Mouse (Mus musculus): ENCODE data around the gene Plxna2.

The Plxna2 gene

DNA sequence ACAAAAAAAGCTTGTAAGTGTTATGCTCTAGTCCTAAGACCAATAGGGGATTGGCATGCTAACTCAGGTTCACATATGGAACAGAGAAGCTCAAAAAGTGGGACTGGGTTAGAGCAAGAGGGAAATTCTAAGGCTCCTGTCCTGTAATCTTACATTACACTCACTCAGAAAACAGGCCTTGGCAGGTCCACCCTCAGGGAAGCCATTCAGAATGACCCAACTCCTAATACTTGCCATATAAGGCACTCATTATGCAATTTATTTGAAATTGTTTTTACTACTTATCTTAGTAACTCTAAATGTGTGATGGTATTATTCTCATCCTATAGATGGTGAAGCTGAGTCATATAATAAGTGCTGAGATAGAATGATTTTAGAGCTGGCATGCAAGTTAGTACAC is 146.9 kb downstream of the Plxna2 start:
- DNase-seq (ENCODE audit: low spot score), result no peak

DNA sequence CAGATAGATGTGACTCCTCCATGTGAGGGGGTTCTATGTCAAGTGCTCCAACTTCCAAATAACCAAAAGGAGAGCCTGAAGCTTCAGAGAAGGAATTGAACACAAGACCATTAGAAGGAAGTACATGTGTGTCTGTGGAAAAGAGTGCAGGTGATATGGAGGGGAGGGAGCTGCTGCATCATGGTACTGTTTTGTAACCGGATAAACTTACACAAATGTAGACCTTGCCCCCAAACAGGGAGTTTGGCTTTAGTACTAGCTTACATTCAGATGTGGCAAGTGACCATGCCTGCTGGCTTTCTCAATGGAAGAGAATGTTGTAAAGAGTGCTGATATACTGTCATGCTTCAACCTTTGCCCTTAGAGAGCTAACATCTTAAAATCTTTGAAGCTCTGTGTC is 150.8 kb downstream of the Plxna2 start:
- no peak for DNase-seq (ENCODE audit: low spot score)

DNA sequence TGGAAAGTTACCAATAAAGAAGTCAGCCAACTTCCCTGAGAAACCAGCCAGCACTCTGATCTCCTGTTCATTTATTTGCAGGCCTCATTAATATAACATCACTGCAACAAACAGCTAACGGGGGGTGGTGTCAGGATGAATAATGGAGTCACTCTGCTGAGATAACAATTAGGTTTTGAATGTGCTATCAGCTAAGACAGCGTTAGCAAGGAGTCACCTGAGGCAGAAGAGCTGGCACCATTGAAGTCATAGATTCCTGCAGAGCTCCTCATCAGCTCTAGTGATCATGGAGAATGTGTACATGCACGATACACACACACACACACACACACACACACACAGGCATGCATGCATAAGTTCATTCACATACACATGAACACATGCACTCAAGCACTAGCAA is 154.0 kb downstream of the Plxna2 start:
- DNase-seq (ENCODE audit: low spot score), result no peak

DNA sequence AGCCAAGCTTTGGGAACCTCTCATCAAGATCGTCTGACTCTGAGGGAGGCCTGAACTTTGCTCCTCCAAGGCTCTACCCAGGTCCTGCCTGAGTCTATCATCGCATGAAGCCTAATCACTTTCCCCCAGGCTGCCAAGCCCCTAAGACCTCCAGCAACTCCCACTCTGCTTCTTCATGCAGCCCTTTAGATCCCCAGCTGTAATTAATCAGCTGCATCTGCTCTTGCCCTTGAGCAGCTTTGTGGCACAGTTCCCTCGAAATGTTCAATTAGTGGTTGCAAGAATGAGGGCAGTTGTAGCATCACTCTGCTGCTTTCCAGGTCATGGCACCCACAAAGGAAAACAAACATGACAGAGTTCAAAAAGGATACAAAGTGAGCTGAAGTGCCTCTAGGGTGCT is 155.9 kb downstream of the Plxna2 start:
- DNase-seq (ENCODE audit: low spot score), result no peak

DNA sequence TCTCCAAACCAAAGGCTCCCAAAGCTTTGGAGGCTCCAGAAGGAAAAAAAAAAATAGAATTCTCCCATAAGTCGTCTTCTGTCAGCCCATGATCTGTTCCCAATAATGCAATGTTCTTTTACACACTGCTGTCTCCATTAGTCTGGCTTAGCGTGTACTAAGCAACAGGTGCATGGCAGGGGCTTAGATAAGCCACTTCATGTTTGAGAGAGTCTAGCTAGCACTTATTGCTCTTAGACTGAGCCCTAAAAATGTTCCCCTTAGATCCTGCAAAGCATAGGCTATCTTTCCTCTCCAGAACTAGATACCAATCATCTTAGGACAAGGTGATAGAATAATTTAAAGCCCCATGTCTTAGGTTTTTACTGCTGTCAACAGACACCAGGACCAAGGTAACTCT is 156.3 kb downstream of the Plxna2 start:
- no peak for DNase-seq (ENCODE audit: low spot score)

DNA sequence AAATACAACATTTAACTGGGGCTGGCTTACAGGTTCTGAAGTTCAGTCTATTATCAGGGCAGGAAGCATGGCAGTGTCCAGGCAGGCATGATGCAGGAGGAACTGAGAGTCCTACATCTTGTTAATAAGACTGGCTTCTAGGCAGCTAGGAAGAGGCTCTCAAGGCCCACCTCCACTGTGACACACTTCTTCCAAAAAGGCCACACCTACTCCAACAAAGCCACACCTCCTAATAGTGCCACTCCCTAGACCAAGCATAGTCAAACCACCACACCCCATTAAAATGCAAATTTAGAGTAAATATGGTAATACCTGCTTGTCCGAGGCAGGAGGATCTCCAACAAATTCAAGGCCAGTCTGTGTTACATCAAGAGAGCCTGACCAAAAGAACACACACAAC is 156.7 kb downstream of the Plxna2 start:
- DNase-seq (ENCODE audit: low spot score), result no peak

DNA sequence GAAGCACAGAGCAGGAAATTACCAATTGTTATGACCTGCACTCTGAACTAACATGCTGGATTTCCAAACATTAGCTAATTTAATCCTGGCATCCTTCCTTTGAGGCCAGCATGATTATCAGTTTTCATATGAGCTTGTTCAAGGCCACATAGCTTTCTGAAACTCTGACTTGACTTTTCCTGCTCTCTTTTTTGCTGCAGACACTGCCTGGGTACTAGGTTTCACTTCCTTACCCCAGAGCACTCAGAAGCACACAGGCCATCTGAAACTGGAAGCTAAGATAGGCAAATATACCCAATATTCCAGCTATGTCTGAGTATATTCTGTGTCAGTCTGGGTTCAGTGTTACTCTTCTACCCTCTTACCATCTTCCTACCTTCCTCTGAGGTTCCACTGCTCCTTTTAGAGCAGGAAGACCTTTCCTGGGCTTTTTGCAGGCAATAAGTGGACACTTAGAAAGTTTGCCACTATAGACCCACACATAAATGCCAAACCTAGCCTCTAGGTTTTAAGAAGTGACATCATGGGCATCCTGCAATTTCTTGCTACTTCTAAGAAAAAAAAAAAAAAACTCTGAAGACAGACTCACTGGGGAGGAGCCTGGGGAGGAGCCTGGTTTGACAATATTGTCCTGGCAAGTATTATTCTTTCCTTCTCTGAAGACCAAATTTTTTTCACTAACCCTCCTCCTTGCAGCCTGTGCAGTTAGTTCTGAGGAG is 157.8 kb downstream of the Plxna2 start:
- DNase-seq (ENCODE audit: low spot score), result no peak

DNA sequence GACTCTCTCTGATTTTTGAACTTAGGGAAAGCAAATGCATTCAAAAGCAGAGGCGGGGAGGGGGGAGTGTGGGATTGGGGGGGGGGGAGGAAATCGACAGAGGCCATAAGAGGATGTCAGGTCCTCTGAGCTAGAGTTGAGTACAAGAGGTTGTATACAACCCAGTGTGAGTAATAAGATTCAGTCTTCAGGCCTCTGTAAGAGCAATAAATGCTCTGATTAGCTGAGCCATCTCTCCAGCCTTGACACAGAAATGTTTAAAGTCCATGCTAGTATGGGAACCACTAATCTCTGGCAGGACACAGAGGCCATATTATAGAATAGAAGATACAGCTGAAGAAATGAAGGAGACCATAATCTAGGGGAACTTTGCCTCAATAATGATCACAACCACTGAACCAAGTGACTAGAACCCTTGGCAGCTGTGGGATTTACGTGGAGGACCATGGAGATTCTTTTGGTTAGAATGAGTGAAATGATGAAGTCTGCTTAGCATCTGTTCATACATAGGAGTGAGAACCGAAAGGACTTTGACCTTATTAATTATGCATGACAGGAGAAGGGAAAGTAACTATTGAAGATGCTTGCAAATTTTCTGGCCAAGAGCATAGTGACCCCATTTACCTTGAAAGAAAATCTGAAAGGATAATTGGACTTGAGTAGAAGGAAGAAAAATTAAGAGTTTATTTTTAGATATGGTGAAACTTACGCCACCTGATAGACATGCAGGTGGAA is 158.7 kb downstream of the Plxna2 start:
- DNase-seq (ENCODE audit: low spot score), result no peak

DNA sequence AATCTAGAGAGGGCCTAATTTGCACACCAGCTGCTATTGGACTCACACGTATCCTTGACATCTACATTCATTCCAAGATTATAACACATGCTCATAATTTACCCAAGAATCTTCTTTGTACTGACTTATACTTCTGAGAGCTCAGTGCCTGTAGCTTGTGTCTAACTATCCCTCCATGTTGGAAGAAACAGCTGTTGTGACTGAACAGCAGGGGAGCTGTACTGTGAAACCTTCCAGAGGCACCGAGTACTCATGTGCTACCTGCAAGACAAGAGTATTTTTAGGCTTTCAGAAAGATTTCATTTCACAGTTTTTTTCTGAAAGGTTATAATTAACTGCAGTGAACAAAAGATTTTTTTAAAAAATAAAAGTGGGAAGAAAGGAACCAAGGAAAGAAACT is 159.6 kb downstream of the Plxna2 start:
- no peak for DNase-seq (ENCODE audit: low spot score)

DNA sequence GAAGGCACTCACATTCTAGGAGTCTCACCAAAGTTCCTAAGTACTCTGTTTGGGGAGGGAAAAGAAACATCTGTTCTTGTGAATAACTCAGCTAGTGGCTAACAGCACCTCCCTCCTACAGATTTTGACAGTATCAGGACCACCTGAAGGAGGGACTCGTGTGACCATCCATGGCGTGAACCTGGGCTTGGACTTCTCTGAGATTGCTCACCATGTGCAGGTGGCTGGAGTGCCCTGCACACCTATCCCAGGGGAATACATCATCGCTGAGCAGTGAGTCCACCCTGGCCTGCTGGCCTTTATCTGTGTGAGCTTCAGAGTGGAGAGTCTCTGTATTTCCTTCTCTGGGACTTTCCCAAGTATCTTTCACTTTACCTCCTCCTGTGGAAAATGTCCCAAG is 162.4 kb downstream of the Plxna2 start:
- no peak for DNase-seq (ENCODE audit: low spot score)

DNA sequence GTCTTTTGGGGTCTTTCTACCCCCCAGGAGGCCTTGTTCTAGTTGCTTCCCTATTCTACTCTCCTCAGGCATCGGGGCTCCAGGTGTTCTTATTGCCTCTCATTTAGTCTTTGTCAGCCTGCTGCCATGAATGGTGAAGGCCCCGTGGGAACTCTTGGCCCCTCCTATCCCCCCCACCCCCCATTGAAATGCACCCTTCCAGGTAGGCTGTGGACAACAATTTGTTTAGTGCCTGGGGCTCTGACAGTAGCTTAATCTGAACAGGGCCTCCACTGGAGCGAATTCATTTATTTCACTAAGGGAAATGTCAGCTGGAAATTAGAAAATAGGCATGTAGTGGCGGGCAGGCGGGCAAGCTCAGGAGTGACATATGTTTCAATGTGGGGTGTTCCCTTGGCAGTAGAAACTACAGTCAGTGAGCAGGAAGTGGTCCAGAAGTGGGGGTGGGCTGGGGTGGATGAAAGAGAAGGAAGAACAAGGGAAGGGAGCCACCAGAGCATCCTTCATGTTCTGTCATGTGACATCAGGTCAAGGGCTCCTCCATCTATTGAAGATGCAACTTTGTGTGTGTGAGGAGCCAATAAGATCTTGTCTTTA is 162.9 kb downstream of the Plxna2 start:
- DNase-seq (ENCODE audit: low spot score), result no peak

DNA sequence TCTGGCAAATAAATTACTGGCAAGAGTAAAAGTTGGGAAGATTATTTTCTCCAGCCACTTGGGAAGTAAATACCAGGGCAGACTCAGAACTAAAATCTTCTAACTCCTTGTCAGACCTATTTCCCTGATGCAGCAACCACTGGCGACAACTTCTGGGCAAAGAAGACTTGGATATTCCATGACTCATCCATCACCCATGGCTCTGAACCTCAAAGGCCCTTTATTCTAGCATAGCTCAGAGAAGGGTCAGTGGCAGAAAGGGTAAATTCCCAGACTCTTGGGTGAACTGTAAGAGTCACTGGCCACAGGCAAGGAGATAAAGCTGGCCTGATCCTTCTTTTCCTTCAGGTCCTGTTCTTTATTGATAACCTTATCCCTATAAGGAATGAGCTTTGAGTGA is 163.5 kb downstream of the Plxna2 start:
- no peak for DNase-seq (ENCODE audit: low spot score)

DNA sequence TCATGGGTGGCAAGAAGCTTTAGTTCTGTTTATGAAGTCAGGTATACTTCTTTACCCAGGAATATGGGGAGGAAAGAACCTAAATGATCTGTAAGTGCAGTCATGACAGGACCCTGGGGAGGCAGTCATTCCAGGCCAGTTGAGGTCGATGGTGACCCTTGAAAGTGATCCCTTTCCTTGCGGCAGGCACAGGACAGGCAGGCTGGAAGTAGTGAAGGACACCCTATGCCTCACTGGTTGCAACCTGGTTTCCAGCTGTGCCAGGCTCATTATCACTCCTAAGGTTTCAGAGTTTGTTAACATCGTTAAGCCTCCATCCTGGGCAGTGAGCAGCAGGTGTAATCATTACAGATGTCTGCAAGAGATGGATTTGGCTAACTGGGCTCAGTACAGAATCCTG is 164.3 kb downstream of the Plxna2 start:
- no peak for DNase-seq (ENCODE audit: low spot score)

DNA sequence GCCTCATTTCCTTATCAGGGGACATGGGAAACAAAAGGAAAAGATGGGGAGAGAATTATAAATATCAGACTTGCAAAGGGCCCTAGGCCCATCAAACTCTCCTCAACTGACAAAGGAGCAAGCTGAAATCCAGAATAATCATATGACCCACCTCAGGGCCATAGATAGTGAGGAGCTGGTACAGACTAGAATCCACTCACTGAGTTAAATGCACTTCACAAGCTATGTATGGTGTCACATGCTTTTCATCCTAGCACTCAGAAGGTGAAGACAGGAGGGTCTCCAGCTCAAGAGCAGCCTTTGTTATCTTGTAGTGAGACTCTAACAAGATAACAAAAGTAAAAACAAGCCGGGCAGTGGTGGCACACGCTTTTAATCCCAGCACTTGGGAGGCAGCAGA is 169.6 kb downstream of the Plxna2 start:
- no peak for DNase-seq (ENCODE audit: low spot score)

DNA sequence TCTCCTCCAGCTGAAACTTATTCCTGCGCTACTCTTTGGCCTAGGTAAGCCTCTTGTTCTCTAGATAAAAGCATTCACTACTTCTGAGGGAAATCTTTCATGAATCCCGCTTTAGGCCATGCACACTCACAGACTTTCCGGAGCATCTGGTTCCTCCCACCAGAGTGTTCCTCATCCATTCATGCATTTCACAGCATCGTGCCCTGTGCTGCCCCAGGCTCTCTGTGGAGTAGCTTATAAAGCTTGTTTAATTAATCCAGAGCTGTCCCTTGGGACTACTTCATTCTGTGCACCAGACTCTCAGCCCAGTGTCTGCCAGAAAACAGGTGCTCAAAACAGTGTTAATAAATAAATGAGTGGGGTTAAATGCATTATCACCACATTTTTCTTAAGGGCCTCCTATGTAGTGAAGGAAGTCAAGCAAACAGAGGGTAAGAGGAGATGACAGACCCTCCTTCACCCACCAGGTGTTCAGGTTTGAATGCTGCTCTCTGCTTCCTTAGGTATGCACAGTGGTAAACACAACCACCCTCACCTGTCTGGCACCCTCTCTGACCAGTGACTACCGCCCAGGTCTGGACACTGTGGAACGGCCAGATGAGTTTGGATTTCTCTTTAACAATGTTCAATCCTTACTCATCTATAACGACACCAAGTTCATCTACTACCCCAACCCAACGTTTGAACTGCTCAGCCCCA is 175.4 kb downstream of the Plxna2 start:
- no peak for DNase-seq (ENCODE audit: low spot score)

DNA sequence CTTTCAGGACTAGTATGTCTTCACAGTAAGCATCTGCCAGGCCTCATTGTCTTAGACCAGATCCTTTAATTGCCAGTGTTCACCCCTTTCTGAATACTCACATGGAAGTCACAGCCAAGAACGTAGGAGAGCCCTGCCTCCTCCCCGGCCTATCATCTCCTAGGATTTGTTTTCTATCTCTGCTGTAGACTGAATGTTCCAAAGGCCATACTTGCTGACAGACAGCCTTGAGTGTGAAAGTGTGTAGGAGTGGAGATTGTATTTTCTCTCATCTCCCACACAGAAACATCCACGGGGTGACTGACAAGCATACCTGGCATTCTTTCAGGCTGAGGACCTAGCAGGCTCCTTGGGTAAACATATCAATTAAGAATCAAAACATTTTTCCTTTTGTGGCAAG is 177.3 kb downstream of the Plxna2 start:
- DNase-seq (ENCODE audit: low spot score), result no peak

DNA sequence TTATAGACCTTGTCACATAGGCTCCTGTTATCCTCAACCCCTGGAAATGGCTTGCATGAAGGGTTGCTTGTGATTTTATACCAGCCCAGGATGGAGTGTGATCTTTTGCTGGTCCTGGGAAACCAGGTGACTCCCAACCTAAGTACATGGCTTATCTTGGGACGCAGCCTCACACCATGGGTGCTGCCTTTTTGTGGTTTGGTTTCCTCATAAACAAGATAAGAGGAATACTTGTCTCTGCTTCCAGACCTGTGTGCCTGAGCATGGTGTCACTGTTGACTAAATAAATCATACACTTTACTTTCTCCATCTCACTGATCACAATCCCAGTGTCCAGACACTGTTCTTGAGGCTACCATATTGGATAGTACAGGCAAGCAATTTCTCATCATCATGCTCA is 179.8 kb downstream of the Plxna2 start:
- DNase-seq (ENCODE audit: low spot score), result no peak

DNA sequence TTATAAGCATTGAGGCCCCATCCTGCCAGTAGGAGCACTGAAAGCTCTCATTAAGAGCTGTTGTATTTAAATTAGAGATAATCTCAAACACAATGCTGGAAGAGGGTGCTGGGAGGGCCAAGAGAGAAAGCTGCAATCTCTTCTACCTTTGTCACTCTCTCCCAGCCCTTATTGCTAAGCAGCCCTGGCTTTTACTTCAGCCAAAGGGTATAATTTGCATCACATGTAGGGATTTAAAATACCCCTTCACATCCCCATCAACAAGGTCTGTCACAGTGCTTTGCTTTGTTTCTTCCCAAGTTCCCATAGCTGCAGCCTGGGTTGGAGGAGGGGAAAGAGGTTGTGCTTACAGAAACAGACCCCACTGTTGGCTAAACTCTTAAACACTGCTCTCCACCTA is 180.5 kb downstream of the Plxna2 start:
- DNase-seq (ENCODE audit: low spot score), result no peak

DNA sequence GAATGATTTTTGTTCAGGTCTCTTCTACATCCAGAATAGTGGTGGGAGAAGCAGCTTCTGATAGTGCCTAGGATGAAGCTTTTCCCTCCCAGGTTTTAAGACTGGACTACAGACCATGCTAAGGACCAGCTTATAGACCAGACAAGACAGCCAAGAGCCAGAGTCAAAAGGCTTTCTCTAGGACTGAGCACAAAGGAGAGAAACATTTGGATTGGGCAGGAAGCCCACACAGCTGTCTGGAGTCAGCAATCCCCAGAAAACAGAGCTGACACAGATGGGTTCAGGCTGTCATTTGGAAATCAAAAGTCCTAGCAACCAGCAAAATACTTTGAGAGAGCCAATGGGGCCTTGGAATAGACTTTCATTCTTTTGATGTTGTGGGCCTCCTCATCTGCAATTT is 190.2 kb downstream of the Plxna2 start:
- no peak for DNase-seq (ENCODE audit: low spot score)

DNA sequence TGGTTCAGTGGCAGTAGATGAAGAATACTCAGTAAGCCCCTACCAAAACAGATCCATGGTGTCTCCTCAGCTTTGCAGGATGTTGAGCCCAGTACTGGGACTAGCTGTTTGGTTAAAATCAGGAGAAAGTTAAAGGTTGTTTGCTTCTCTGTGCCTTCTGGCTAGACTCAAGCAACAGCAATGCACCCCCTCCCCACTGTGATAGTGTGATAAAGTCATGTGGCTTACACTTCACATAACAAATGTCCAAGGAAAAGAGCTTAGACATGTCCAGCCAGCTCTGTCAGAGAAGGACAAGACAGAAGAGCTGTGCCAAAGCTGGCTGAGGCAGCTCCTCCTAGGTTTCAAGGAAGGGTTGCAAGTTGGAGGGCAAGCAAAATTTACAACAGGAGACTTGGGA is 190.7 kb downstream of the Plxna2 start:
- DNase-seq (ENCODE audit: low spot score), result no peak

DNA sequence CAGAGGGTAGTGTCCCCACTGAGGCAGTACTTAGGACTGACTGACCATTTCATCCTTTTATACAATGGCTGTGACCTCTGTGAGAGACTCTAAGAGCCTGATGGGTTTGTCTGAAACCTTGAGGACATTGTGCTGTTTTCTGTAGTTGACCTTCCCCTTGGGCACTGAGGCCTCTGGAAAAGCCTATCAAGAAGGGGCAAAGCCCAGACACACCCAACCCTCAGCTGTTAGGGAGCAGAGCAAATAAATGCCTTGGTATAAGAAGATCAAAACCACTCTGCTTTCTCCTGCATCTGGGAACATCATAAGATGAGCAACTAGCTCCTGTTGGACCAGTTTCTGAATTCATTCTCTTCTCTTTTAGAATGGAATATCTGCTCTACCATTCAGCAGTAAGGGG is 191.6 kb downstream of the Plxna2 start:
- DNase-seq (ENCODE audit: low spot score), result no peak

DNA sequence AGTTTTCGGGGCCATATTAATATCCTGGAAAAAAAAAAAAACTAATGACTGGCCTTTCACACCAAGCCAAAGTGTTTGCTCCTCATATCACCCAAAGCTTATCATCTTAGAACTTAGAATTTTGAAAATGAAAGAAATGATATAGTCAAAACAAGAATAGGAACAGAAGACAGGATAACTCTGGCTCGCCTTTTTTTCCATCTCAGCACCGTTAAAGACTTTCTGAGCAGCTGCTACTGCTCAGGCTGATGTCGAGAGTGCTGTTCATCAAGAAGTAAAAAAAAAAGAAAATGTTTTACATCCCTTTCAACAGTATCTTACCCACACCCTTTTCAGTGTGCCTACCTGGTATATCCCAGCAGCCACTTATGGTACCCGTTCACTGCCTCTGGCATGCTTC is 196.2 kb downstream of the Plxna2 start:
- no peak for DNase-seq (ENCODE audit: low spot score)

DNA sequence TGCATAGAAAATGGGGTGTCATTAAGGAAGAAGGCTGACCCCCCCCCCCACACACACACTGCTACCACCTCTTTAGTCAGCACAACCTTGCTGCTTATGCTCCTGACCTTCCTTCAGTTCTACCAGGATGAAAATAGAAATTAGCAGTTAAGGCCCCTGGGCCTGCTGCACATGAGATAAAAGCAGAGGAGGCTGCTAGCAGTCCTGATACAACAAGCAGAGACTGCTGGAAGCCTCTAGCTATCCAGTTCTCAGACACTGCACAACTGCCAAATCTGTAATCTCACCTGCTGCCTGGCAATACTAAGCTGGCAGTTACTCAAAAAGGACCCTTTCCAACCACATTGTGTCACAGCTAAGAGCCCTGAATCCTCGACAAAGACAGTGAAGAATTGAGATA is 197.5 kb downstream of the Plxna2 start:
- no peak for DNase-seq (ENCODE audit: low spot score)
